Mouse (Mus musculus) MN1 (cell line): Measurements from ENCODE around the gene Dennd1a.

Source experiments
- DNase-seq: peaks from one replicate; pipeline ENCODE4 v3.0.0-alpha.2; 2016; ENCODE audit warnings: low spot score

Dennd1a gene

DNA sequence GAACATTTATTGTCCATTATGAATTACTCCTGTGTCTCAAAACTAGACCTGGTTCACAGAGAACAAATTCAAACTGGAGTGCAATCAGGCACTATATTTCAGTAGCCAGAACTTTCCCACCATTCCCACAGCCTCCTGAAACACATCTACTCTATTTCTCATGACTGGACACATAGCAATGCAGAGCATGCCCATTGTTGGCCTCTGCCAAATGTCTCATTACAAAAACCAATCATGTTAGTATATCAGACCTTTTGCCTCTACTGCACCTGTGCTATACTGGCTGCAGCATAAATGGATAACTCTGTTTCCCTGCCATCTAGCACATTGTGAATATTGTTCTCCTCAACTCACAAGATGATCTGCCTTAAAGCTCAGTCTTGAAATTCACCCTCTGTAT is 238.2 kb downstream of the Dennd1a start:
- DNase-seq = no peak

DNA sequence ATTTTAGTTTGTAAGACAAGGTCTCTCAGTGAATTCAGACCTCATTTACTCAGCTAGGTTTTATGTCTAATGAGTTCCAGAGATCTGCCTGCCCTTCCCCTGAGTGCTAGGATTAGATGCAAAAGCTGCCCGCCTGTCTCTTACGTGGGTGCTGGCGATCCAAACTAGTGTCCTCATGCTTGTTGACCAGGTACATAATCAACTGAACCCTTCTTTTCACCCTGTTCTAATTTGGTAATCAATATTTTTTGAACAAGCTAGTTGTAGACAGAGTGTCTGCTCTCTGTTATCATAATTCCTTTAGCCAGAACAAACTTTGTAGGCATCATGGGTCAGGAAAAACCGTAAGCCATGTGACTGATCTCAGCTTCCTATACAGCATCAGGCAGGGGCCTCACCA is 241.9 kb downstream of the Dennd1a start:
- no peak for DNase-seq

DNA sequence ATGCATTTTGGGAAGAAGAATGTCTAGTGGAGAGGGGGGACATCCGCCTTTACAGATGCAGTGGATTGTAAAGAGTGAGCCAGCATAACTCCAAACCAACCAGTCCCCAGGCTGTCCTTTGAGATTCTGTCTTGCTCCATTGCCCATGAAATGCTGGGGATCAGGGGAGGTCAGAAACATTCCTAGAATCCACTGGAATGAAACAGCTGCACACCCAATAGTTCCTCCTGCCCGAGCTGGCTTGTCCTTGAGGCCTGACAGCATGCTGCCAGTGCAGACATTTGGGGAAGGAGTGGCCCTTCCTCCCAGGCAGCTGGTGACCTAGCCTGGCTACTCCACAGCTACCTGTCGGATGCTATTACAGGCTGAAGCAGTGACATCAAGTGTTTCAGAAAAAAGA is 246.3 kb downstream of the Dennd1a start:
- DNase-seq = no peak

DNA sequence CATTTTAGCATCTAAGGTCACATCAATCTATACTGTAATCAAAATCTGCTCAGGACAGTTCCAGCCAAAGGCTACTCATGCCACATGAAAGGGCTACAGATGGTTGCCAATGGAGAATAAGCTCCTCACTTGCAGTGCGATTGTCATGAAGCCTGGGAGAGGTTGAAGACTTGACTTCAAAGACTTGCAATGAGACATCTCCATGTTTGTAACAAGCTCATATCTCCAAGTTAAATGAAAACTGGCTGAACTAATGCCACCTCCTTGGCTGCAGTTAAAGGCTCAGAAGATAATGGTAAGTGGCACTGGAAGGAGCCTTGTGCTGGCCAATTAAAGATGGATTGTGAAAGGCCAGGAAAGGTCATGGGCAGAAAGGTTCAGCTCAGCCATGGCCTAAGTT is 247.6 kb downstream of the Dennd1a start:
- DNase-seq = no peak

DNA sequence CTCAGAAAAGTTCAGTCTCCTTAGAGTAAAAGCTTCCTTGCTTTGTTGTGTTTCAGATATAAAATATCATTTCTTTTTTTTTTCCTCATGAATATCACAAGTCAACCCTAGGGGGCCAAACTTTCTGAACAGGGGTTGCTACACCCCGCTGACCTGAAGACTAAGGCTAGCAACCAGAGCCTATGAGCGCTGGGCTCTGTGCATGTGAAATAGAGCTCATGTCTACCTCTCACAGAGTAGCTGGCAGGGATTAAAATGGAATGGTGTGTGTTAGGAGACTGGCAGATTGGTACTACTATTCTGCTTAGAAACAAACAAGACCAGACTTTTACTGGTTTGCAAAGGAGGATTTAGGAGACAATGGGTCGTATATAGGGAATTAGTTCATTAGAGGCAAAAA is 258.9 kb downstream of the Dennd1a start:
- no peak for DNase-seq

DNA sequence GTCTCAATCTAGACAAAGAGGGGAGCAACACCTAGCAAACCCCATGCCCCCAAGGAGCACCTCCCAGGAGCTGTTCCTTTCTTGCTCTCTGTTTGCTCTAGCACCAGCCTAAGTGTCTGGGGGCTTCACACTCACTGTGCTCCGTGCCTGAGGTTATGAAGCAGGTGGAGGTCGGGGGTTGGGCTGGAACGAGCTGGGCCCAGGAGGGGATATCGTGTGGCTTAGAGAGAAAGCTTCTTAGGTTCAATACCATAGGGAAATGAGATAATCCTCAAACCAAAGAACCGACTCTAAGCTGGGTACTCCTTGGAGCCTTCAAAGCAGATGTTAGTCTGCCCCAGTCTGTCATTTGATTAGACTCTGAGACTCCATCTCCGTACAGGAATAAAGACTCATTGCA is 261.6 kb downstream of the Dennd1a start:
- DNase-seq = no peak

DNA sequence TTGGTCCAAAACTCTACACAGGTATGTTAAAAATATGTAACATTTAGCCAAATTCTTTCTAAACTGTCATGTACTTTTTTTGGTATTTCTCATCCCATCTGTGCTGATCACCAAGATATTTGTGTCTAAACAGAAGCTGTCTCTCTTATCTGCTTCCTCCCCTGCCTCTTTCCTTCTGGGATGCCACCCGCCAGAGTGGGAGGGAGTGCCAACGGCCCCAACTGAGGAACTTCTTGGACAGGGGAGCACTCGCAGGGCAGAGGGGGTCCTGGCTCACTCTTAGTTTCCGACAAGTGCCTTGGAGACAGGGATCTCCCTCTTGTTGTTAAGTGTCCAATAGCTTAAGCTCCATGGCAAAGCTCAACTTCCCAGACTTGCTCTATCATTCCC is 263.5 kb downstream of the Dennd1a start:
- DNase-seq = no peak

DNA sequence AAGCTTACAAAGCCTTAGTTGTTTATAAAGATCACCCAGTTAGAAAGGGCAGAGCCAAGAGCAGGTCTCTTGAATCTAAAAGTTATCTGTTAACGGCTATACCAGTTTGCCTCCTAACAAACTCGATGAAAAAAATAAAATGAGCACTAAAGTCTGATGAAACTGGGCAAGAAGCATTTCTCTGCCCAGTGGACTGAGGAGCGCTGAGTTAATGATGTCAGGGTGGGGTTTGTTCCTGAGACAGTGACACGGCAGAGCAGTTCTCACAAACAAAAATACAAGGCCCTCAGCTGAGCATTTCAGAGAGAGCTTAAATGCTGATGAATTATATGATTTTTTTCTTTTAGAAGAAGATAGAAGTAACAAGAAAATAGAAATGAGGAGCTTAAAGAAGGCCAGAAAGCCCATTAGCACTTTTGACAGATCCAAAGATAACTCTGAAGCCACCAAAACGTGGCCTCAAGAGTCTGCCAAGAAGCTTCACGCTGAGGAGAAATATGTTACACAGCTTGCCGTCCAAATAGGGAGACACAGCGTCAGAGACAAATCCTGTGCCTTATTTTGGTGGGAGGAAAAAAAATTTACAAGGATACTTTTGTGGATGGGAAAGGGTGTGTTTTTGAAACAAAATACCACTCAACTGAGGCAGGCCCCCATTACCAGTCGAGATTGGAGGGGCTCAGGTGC is 264.0 kb downstream of the Dennd1a start:
- no peak for DNase-seq

DNA sequence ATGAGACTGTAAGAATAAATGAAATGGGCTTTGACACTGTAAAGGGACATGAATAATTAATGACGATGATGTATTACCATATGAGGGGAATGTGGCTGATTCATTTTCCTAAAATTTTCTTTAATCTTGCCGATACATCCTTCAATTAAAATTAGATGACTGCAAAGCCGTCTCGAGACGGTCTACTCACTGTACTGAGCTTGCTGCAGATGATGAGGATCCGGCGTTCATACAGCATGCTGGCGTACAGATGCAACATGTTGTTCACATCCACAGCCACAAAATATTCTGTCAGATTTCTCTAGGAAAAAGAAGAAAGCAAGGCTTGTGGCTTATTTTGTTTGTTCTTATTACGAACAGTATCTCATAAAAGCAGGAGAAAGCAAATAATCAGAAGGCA is 266.0 kb downstream of the Dennd1a start:
- no peak for DNase-seq

DNA sequence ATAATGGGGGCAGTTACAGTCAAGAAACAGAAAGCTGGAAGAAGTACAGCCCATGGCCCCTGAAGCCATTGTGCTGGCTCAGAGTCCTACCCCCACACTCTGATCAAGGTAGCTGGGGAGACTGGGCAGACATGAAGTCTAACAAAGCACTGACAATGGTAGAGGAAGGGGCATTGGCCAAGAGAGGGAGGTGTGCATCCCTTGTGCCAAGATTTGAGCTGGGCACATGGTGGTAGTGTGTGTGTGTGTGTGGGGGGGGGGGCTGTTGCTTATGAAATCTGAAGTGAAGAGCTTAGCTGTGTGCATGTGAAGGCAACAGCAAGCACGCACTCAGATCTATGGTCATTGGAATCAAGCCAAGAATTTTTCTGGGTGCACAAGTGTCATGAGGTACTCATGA is 272.5 kb downstream of the Dennd1a start:
- no peak for DNase-seq

DNA sequence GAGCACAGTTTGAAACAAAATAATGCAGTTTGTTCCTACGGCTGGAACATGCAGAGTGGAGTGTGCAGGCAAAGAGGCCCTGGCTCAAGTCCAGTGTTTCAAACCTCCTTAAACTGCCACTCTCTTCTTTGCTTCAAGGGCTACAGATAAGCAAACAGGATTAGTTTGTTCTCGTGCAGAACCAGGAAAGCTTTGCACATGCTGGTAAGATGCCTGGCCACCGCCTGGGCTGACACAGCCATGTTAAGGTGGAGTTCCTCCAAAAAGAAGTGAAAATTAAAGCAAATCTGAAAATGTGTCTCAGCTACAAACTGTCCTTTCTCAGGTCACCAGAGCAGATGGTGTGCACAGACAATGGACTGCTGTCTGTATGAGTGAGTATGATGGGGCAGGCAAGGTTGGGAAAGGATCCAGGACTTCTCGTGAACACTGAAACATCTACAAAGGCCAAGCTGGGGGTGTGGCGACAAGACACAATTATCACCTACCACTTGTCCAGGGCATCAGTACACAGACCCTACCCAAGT is 273.3 kb downstream of the Dennd1a start:
- DNase-seq = peak; percentile 69

DNA sequence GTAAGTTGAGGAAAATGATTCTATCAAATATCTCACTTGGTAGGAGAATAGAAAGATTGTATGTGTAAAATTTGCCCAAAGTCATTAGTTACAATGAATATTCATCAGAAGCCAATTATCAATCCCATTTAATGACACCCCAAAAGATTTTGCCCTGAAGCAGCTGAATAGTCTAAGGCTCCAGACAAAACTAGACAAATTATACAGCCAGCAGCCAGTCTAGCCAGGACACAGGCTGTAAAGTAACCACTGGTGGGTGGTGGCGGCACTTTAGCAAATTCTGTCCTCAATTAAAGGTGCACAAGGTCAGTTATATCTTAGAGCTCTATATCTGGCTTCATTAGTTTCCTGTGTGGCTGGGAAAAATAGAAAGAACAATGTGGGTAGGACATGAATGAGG is 280.0 kb downstream of the Dennd1a start:
- no peak for DNase-seq

DNA sequence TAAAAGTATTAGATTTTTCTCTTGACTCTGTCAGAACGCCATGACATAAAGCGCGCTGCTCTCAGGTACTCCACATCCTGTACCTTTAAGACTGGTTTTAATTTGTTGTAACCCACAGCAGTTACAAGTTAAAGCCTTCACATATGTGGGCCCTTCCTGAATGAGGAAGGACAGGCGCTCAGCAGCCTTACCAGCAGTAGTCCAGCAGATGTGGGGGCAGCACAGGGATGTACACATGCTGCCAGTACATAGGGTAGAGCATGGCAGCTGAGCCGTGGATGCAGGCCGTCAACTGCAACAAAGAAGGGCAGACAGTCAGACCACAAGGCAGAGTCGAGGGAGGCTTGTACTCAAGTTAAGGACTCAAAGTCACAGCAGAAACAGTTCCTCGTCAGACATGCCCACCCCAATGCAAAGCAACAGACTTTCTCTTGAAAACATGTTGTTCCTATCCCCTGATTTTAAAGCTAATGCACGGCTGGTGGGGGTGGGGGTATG is 284.0 kb downstream of the Dennd1a start:
- DNase-seq = no peak

DNA sequence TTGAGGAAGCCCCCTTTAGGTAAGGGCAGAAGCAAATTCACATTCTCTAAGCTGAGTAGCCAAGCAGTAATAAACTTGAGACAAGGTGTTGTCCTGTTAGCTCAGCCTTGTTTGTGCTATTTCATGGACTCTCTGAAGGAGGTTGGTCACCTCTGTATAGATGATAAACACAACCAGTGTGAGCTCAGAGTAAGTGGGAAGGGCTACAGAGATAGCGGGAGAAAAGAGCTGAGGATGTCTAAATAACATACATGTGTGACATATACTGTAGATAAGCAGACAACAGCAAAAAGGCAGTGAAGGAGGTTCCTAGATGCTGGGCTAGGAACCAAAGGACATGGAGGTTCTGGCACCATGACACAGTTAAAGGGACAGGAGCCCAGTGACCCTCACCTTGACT is 286.2 kb downstream of the Dennd1a start:
- DNase-seq = no peak

DNA sequence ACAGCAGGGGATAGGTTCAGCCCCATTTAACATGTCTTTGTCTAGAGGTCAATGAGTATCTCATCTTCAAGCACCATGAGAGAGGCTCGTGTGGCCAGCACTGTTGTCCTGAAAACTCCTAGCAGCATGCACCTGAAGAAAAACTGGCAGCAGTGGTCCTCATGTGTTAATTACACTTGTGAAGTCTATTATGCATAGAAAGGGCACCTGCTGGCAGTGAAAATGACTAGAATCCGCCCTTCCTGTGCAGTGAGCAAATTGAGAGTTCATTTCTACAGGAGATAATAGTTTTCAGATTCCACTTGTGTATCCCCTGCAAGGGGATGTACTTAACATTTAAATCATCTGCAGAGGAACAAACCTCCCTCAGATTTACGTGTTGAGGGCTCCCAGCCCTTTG is 289.2 kb downstream of the Dennd1a start:
- DNase-seq = no peak

DNA sequence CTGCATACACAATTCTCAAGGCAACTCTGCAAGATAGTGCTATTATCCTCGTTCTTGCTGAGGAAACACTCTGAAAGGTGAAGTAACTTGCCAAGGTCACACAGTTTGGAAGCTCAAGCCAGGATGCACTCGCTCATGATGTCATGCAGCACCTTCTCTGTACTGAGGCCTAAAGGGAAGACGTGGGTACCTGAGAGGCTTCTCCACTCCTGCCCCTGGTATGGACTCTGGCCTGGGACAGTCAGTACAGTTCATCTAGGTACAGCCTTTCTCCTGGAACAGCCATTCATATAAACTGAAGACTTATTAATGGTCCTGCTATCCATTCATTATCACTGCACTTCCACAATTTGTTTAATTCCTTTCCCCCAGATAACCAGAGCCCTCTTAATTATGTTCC is 298.1 kb downstream of the Dennd1a start:
- no peak for DNase-seq

DNA sequence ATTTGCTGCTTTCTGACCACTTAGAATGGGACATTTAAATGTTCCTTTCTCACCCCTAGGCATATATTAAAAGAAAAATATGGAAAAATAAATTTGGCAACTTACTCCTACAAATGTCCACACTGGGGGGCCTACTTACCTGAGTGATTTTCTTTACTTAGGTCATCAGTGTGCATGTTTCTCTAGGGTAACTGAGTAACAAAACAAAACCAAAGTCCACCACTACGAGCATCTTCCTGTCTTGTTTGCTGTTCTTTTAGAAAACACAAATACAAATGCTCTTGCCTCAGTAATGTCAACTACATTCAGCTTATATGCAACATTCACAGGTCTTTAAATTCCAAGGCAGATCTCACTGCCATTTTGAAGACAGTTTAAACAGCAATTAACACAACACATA is 298.9 kb downstream of the Dennd1a start:
- DNase-seq = no peak

DNA sequence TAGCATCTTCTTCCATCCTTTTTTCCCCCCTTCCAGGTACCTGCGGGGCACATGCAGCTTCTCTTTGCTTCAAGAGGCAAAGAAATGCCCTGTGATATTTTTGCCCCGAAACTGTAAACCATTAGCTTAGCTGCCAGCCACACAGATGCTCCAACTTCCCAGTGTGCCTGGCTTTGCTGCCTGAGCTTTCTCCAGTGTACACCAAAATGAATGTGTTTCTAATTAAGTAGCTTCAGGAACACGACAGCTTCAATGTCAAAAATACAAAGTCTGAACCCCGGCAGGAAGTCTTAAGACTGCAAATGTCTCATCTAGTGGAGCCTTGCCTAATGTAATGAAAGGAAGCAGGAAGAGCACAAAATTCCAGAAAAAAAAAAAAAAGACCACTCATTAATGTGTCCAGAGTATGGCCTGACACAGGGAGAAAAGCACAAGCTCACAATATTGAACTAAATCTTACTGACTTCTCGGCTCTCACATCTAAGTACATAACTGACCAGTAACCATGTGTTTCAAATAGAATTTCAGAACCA is 301.4 kb downstream of the Dennd1a start:
- no peak for DNase-seq

DNA sequence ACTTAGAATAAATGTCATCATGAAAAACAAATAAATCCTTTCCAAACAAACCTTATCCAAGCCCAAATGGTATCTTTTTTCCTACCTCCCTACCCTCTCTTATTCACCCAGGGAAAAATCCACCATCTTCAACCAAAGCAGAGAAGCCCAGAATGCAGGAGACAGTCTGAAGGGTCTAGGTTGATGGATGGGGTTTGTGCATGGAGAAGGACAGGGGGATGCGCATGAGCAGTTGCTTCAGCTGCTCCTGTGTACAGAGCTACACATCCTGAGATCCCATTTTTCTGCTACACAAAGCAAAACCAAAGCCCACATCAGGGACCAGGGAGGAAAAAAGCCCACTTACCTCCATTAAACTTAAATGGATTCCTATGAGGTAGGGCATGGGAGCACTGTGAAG is 304.5 kb downstream of the Dennd1a start:
- no peak for DNase-seq

DNA sequence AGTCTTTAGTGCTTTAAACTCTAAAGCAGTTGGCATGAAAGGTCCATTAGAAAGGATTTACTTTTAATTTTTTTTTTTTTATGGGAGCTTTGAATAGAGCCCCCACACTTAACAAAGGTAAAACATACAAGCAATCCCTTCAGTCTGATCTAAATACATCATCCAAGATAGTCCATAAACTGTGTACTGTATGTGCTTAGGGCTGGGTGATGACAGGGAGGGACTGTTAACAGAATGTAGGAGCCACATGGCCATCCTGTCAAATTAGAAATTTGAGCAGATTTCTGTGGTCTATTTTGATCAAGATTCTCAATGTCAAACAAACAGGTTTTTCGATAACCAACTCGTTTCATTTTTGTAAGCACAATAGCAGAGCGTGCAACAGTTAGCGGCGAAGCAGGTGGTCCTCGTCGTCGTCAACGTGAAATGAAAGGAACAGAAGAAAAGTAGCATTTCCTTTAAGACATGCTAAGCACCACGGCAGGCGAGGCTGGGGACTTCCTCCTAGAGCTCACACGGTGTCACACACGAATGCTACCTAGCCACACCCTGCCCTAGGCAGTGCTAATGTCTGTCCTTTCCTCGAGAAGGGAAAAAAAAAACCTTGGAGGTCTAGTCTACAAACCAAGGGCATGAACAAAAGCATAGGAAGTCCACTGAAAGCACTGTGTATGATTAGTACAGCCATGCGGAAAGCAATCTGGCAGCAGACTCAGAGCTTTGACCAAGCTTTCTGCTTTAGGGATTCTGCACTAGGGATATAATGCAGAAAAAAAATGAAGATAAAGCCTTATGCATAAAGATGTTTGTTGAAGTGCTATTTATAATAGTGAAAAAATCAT is 305.4 kb downstream of the Dennd1a start:
- DNase-seq = no peak

DNA sequence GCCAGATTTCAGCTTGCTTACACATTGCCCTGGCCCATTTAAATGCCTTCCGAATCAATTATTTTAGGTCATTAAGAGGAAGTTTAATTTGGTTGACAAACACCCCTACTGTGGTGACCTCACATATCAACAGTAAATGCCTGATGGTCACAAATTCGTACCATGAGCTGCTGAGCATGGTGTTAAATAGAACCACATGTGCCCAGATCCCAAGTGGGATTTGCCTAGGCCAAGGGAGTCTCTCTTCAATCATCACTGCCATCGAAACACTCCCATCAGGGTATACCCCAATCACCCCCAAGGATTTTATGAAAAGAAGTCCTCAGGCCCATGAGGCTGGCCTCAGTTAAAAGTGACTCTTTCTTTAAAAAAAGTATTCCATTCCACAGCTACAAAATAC is 313.0 kb downstream of the Dennd1a start:
- no peak for DNase-seq

DNA sequence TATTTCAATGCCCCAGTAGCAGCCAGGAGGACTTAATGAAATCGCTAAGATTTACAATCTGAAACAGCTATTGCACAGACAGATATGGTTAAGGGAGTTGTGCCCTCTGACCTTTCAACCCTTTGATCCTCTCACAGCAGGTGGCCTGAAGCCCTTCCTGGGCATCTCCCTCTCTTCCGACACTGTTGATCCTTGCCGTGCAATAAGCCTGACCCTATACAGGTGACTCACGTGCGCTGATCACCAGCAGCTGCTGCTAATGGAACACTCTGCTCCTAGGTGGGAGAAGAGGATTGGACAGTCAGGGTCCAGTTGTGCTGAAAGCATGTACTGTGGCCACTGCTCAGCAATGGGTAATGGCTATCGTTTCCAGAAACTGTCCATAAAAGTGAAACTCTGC is 314.6 kb downstream of the Dennd1a start:
- DNase-seq = no peak

DNA sequence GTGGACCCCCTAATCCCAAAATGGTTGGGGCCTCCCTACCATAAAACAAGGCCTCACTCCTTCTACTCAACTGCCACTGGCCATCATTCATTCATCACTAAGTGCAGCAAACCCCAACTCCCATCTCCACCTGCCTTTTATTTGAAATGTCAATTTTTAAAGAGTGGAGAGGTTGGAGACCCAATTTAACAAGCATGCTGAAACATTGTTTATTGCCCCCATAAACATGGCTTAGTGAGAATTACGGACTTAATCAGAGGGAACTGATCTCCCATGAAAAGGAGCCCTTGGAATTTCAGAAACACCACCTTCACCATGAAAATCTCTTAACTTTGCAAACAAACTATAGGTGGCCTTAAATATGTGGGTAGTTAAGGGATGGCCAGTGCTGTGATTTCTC is 315.5 kb downstream of the Dennd1a start:
- DNase-seq = no peak
